Comparison of ENCODE assay signal across 19 mouse cellular contexts in genomic region chr12:51929630-51930029, GRCm38 (mm10). TPM values are rescaled to one million over a fixed set of nuclear protein-coding genes. Genes with fewer than 3 reads are reported as not detected.
A peak's percentile ranks its signal among the peaks of the same experiment; 100 is the strongest.
DNase-seq lines count a peak whose midpoint lies in the region; ATAC-seq lines count a peak whose summit lies in the region.
"Had no signal": no experiment of that assay in that cellular context is flagged by ENCODE, and none has a peak within 500 bp of the region (broad histone marks: within the 10 kb centered on the region; RNA-seq: fewer than 3 reads in every experiment).

No protein-coding gene starts in this region.

- peak; percentile 73 for ATAC-seq in inflammation-experienced regulatory T-cells, adult 6 months
- ATAC-seq: forebrain, embryonic 15.5 days; intestine, embryonic 16.5 days had no signal

- DNase-seq in CD4-positive, CD25-positive, alpha-beta regulatory T cell, adult 2 months (ENCODE audit: low read depth, low spot score) = peak; percentile 55
- peak; percentile 6 for DNase-seq in T-cell, adult 2 months (ENCODE audit: low spot score)
- no peak for DNase-seq in left cerebral cortex, postnatal 4 days
- DNase-seq in ovary, postnatal 10 days (ENCODE audit: low spot score) = no peak
- DNase-seq in adrenal gland, adult 2 months = no peak
- DNase-seq: adrenal gland, postnatal 14 days; B cell, adult 2 months; cerebellum, adult 11 months; cerebellum, adult 2 months; cerebellum, adult 9-11 months; cerebellum, postnatal 25 days; gastrocnemius, postnatal 25 days; heart, adult 2 months; heart, postnatal 14 days; heart, postnatal 4 days; kidney, adult 18-20 months had no signal

- intact Hi-C loops in left cerebral cortex, postnatal 4 days (cut with DNase I) = no loop called here

RNA-seq across cellular contexts. Expression of gene Heatr5a, which starts 41.5 kb away (rescaled TPM):
- 10 to 100 TPM in 2 of 3 experiments, 1 to 10 TPM in 1; 6.1 to 13.0 (median 12.7) TPM for polyA plus RNA-seq in inflammation-experienced regulatory T-cells, adult 6 months (2017; shearing (Covaris generic))
- total RNA-seq in left cerebral cortex, postnatal 4 days (2021) = 10 to 100 TPM; 16.9 to 20.1 TPM
- total RNA-seq in adrenal gland, adult 2 months (2021) = 10 to 100 TPM; 20.3 to 23.0 TPM
- polyA plus RNA-seq in adrenal gland, adult 2 months (2012; rRNA removed) = 18.5 and 24.9 TPM in 2 replicates

Comparison
In these comparisons a context has a peak if more than half of its experiments do, and no peak if none do; other contexts are left out.
1. DNase-seq: peak in CD4-positive, CD25-positive, alpha-beta regulatory T cell, adult 2 months (single experiment) and T-cell, adult 2 months (single experiment); none in left cerebral cortex, postnatal 4 days (single experiment), ovary, postnatal 10 days (single experiment) and adrenal gland, adult 2 months (single experiment).